Mouse (Mus musculus) small intestine, adult 2 months (tissue): ENCODE measurements around the gene Rlbp1. TPM values are rescaled to one million over a fixed set of nuclear protein-coding genes. Genes with fewer than 3 reads are reported as not detected.

Experiments
- H3K27ac ChIP-seq: fragments of 200-500 bp; 2 replicates; pipeline ENCODE4 v1.5.1; 2012; ENCODE audit warnings: low read depth, low read length, control low read depth, inconsistent platforms; ENCODE audit not compliant: insufficient read depth
- H3K27me3 ChIP-seq: fragments of 200-500 bp; 2 replicates; pipeline ENCODE4 v1.6.1; 2012; ENCODE audit warnings: mild to moderate bottlenecking, moderate library complexity, low read length, inconsistent platforms; ENCODE audit not compliant: control insufficient read depth, insufficient read depth
- H3K36me3 ChIP-seq: fragments of 200-500 bp; 2 replicates; pipeline ENCODE4 v1.6.1; 2012; ENCODE audit warnings: mild to moderate bottlenecking, low read length, control low read depth, inconsistent platforms; ENCODE audit not compliant: control insufficient read depth, insufficient read depth
- H3K4me1 ChIP-seq: fragments of 200-500 bp; 2 replicates; pipeline ENCODE4 v1.6.1; 2012; ENCODE audit warnings: low read length, inconsistent platforms, mixed read lengths; ENCODE audit not compliant: control insufficient read depth, insufficient read depth, insufficient read length
- H3K4me3 ChIP-seq: fragments of 200-500 bp; 2 replicates; pipeline ENCODE4 v1.5.1; 2012; ENCODE audit warnings: low read depth, mild to moderate bottlenecking, control low read depth, inconsistent platforms, low read length, moderate library complexity
- CTCF ChIP-seq: fragments of 200-500 bp; IDR thresholded peaks from 2 replicates; pipeline ENCODE4 v1.5.1; 2012; ENCODE audit warnings: low read depth, mild to moderate bottlenecking, control low read depth, inconsistent platforms, low read length, moderate library complexity, mixed read lengths; ENCODE audit not compliant: insufficient replicate concordance, insufficient read length; ENCODE audit errors: extremely low read depth
- POLR2A ChIP-seq: fragments of 200-500 bp; IDR thresholded peaks from 2 replicates; pipeline ENCODE4 v1.6.1; 2012; ENCODE audit warnings: low read depth, mild to moderate bottlenecking, control low read depth, inconsistent platforms, low read length, moderate library complexity
- WGBS: fragments of 180-500 bp; shearing (Covaris S2); methylation state at CpG from one replicate; pipeline ENCODE4 v1.1.7; 2018; 5-methylcytosine and 5-hydroxymethylcytosine counted together
- polyA plus RNA-seq: library from polyadenylated mRNA; depleted of rRNA; stranded (reverse); fragments of >200 nt; gene quantifications from 2 replicates; pipeline ENCODE4 v1.2.3, GENCODE M21; 2012; rRNA removed

Gene Rlbp1
- polyA plus RNA-seq, 1 experiment, result not detected

DNA sequence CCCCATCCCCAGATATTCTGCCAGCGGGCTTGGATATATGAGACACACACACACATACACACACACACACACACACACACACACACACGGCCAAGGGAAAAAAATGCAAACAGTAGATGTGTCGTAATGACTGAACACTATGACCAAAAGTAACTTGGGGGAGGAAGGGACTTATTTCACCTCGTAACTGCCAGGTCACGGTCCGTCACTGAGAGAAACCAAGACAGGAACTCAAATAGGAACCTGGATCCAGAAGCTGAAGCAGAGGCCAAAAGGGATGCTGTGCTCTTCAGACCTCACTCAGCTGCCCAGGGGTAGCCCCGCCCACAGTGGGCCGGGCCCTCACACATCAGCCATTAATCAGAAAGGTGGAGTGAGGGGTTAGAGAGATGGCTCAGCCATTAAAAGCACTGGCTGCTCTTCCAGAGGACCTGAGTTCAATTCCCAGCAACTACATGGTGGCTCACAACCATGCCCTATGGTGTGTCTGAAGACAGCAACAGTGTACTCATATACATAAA lies 40.2 kb downstream of the Rlbp1 start:
- whole genome bisulfite sequencing, result 78% methylated on average over 8 of the region's 8 CpGs
- Histone ChIP-seq H3K27me3 (no peaks in the 10 kb centered on the region), H3K4me3 (no peak overlapping the region), H3K4me1 (no peaks in the 10 kb centered on the region), H3K27ac (no peak overlapping the region), H3K36me3 (peaks cover 58% of the 10 kb centered on the region)
- no peak for TF ChIP-seq CTCF
- no peak for TF ChIP-seq POLR2A

DNA sequence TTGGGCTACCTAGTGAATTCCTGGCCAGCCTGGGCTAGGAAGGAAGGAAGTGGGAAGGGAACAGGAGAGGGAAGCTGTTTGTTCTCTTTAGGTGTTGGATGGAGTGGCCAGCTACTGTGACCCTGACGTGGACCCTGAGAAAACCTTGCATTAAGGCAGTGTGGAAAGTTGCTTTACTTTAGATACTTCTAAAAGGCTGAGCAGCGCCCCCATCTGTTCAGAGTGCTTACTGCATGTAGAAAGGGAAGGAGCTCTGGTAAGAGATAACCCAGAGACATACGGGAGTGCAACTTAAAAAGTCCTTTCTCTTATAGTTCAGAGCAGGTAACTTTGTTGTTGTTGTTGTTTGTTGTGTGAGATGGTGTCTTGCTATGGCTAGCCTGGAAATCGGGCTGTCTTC lies 40.9 kb downstream of the Rlbp1 start:
- H3K36me3 ChIP-seq, result peaks cover 52% of the 10 kb centered on the region

DNA sequence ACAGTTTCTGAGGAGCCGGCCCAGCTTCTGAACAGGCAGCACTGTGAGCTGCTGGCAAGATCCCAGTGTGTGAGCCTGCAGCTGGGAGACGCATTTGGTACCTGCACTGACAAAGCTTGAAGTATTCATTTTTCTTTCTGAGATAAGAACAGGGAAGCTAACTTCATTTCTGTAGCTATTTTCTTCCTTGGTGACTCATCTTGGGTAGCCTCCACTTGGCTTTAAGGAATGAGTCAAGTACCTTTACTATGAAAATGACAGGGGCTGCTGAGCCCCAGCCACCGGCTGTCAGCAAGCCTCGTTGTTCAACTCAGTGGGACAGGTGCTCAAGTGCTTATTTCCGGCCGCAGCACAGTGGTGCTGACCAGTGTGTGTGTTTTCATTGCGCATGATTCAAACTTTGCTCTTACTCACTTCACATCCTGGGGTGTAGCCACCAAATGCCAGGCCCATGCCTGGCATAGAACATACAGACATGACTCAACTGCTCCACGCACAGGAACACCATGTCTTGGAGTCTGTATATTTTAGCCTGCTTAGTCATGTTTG lies 50.4 kb downstream of the Rlbp1 start:
- no peak for TF ChIP-seq CTCF
- 87% methylated on average over 8 of the region's 8 CpGs for WGBS
- Histone ChIP-seq H3K4me1 (no peaks in the 10 kb centered on the region), H3K36me3 (peaks cover 25% of the 10 kb centered on the region), H3K27me3 (no peaks in the 10 kb centered on the region), H3K27ac (no peak overlapping the region), H3K4me3 (no peak overlapping the region)

More for the DNA sequence above, 40.9 kb downstream of the Rlbp1 start:
- no peak for TF ChIP-seq POLR2A
- peak; percentile 46; the same call in 1 of the 2 replicates for TF ChIP-seq CTCF
- Histone ChIP-seq H3K4me1 (no peaks in the 10 kb centered on the region), H3K4me3 (no peak overlapping the region), H3K27ac (no peak overlapping the region), H3K27me3 (no peaks in the 10 kb centered on the region)
- 57% methylated on average over 4 of the region's 4 CpGs for WGBS

DNA sequence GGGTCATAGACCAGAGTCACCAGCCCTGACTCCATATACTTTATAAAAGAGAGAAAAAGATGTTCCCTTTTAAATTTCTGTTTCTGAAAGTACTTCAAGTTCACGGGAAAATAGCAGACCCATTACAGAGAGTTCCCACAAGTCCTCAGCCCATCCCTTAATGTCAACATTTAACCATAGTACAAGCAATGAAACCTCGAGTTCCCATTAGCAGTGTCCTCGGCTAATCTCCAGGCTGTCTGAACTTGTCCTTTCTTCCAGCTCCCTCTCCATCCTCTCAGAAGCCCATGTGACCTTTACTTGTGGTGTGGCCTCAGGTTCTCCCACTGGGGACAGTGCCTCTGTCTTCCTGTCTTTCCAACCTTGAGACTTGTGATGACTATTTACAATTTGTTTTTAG lies 53.4 kb downstream of the Rlbp1 start:
- peaks cover 45% of the 10 kb centered on the region for H3K36me3 ChIP-seq
- H3K27me3 ChIP-seq, result no peaks in the 10 kb centered on the region
- H3K27ac ChIP-seq, result no peak overlapping the region; the same call in 1 of the 2 replicates
- no peak overlapping the region for H3K4me3 ChIP-seq
- H3K4me1 ChIP-seq, result peaks cover 4% of the 10 kb centered on the region; the same call in 1 of the 2 replicates
- TF ChIP-seq POLR2A, result no peak
- no peak for TF ChIP-seq CTCF
- 25% methylated on average over 3 of the region's 3 CpGs for WGBS

DNA sequence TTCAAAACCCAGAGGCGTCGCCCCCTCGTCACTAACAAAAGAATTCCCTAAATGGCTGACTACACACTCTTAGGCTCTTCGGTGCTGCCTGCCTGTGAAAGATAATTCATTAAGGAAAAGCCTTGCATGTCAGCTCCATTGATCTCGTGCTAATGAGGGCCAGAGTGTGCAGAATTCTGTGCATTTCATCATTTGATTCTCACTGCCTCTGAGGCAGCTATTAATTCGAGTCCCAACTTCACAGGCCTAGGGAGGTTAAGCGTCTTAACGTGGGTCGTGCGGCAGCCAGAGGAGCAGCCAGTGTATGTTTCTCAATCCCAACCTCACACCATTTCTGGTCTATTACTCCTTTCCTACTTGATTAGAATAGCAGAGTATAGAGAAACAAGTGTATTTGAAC lies 55.7 kb downstream of the Rlbp1 start:
- Histone ChIP-seq H3K4me3 (no peak overlapping the region), H3K27ac (no peak overlapping the region), H3K4me1 (peaks cover 7% of the 10 kb centered on the region; the same call in 1 of the 2 replicates), H3K27me3 (no peaks in the 10 kb centered on the region), H3K36me3 (peaks cover 61% of the 10 kb centered on the region)
- TF ChIP-seq POLR2A (no peak), CTCF (no peak)
- WGBS, result 90% methylated on average over 10 of the region's 10 CpGs

DNA sequence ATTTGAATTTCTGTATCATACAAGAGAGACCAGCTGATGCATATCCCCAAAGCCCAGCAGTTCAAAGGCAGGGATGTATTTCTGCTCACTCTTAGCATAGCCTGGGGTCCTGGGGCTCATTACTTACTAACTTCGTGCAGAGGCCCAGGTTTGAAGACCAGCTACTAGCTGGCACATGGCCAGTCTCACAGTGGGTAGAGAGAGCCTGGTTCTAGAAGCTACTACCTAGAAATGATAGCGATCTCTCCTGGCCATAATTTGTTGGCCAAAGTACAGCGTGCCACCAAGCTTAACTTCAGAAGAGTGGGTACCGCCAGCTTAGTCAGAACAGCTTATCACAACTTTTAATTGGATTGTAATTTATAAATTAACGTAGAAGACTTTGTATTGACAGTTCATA lies 58.1 kb downstream of the Rlbp1 start:
- H3K27ac ChIP-seq, result peak overlapping the region; percentile 52; the same call in 1 of the 2 replicates
- peaks cover 68% of the 10 kb centered on the region for H3K36me3 ChIP-seq
- H3K4me1 ChIP-seq, result peaks cover 7% of the 10 kb centered on the region; the same call in 1 of the 2 replicates
- H3K27me3 ChIP-seq, result no peaks in the 10 kb centered on the region
- TF ChIP-seq POLR2A (no peak), CTCF (no peak)
- WGBS, result 35% methylated on average over 5 of the region's 5 CpGs
- H3K4me3 ChIP-seq, result no peak overlapping the region

Other genes with a start within 250 kb of the Rlbp1 start
- gene Mfge8, start 238.0 kb downstream of the Rlbp1 start, polyA plus RNA-seq, result 115 and 166 TPM in 2 replicates
- 40.6 and 103 TPM in 2 replicates for gene Abhd2, start 113.8 kb downstream of the Rlbp1 start, polyA plus RNA-seq
- 0.80 and 1.8 TPM in 2 replicates for gene Fanci, start 4.9 kb upstream of the Rlbp1 start, polyA plus RNA-seq
- 18.5 and 24.3 TPM in 2 replicates for gene Polg, start 79.3 kb upstream of the Rlbp1 start, polyA plus RNA-seq
- not detected in 2 replicates for gene Rhcg, start 230.6 kb upstream of the Rlbp1 start, polyA plus RNA-seq